Mouse (Mus musculus): Measurements from ENCODE around the gene Pnliprp2. TPM values are rescaled to one million over a fixed set of nuclear protein-coding genes. Genes with fewer than 3 reads are reported as not detected.

Gene Pnliprp2
- total RNA-seq (2021) = not detected
- long read RNA-seq, experiment 1 = 0 reads
- long read RNA-seq, experiment 2 = 0 reads

GRCm38 (mm10) chr19:58759423-58759822 is at the start of gene Pnliprp2:
Gene Pnliprp2, plus strand, starts transcription at chr19:58759719.
- DNase-seq = peak; percentile 33

DNA sequence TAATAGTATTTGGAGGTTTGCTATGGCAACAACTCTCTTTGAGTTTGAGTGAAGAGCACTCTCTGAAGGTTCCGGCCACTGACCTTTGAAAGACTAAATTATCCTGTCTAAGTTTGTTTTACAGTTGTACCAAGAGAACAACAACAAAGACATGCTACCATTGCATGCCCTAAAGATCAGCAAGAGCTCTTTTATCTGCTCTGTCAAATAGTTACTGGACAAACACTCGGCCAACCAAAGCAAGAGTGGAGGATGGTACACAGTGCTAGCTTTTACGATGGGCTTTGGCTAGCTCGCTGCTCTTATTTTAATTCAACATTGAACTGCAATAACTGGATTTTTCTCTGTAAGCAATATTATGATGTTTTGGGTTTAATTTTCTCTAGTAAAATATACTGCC is 41.6 kb upstream of the Pnliprp2 start:
- DNase-seq = no peak

DNA sequence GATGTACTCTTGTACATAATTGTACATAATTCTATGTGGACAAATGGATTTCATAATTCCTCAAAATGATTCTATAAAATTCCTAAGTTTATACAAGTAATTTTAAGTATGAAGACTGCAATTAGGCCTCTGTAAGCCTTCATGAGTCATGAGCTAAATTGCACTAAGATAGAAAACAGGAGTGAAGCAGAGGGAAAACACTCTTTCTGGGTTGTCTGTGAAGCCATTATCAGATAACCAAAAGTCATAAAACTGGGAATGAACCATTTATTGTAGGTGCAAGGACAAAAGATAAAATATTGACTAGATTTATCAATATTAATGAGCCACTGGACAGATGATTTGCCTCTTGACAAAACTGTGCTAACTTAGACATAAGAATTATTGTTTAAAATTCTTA is 39.1 kb upstream of the Pnliprp2 start:
- no peak for DNase-seq

- no peak for DNase-seq
These were observed 33.0 kb upstream of the Pnliprp2 start for GRCm38 (mm10) chr19:58726551-58726950.

DNA sequence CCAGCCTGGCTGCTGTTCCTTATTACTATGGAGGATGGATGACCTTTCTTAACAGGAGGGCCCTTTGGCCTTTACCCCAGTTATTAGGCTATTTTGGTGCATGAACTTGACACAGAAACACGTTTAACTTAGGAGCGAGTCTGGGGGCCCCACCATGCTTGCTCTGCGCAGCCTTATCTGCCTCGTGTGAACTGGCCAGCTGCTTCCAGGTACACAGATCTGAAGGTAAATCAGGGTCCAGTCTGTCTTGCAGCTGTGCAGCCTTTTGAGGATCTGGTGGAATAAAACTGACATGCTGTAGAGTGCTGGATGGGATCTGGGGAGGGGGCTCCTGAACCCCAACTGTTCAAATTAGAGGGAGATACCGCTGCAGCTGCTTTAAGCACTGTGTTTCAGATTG is 31.8 kb upstream of the Pnliprp2 start:
- no peak for DNase-seq

GRCm38 (mm10) chr19:58728445-58729031 is 31.0 kb upstream of the Pnliprp2 start, which contains the start of gene Pnliprp1:
Gene Pnliprp1, plus strand, starts transcription at chr19:58728887.
- DNase-seq = no peak

- no peak for DNase-seq
These were observed 26.3 kb upstream of the Pnliprp2 start for GRCm38 (mm10) chr19:58733216-58733615.

DNA sequence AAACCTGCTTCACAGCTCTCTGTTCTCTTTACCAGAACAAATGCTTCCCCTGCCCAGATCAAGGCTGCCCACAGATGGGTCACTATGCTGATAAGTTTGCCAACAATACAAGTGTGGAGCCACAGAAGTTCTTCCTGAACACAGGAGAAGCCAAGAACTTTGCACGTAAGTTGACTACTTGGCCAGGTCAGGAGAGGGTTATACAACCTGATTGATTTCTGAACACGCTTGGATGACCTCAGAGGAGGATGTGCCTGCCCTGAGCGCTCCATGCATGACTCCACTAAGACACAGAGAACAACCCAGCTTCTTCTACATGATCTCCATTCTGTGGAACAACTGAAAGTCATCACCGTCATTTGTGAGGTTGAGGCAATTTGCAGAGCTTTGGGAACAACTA is 21.4 kb upstream of the Pnliprp2 start:
- DNase-seq = no peak

GRCm38 (mm10) chr19:58741036-58741435 is 18.5 kb upstream of the Pnliprp2 start:
- no peak for DNase-seq

DNA sequence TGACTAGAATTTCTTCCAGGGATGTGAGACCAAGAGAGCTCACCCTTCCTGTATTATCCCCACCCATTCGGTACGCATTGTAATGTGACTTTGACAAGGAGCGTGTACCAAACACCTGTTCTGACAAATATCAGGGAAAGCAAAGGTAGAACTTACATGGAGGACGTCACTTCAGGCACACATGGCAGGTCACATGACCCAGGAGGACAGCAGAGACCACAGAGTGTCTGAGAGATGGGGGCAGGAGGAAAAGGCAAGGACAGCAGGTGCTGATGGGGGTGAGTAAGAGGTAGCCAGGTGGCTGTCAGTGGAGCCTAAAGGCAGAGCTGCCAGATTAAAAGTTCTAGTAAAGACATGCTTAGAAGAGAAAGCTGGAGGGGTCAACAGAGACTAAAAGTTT is 16.8 kb upstream of the Pnliprp2 start:
- no peak for DNase-seq

DNA sequence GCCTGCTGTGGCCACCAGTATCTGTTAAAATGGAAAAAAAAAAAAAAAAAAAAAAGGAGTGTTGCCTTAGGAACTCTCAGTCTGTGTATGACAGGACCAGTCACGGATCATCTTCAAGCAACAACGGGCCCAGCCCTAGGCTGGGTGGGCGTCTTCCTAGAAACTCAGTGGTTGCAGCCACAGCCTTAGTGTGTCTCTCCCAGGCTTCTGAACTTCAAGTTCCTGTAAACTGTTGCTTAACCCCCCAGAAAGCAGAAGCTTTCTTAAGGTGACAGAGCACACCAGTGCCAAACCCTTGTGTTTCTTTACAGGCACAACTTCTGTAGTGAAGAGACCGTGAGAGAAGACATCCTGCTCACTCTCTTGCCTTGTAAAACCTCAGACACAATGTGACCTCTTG is 15.8 kb upstream of the Pnliprp2 start:
- no peak for DNase-seq

DNA sequence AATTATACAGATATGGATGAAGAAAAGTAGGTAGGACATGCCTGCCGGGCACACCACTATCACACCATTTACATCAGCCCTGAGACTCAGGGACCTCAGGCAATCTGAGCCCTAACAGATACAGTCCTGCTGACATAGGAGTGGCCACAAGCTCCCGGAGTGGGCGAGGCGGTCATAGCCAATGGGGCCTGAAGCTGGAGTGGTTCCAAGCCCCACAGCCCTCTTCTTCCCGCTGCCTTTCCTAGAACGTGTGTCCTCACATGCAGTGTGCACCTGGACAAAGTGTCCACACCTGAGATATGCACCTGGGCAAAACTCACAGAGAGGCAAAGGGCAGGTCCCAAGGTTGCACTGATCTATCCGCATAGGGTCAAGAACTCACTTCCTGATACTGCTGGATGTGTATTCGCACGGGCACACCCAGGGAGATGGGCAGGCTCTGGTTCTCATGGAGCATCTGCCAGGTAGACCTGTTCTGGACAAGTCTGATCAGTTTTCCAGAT is 12.0 kb upstream of the Pnliprp2 start:
- DNase-seq = no peak

DNA sequence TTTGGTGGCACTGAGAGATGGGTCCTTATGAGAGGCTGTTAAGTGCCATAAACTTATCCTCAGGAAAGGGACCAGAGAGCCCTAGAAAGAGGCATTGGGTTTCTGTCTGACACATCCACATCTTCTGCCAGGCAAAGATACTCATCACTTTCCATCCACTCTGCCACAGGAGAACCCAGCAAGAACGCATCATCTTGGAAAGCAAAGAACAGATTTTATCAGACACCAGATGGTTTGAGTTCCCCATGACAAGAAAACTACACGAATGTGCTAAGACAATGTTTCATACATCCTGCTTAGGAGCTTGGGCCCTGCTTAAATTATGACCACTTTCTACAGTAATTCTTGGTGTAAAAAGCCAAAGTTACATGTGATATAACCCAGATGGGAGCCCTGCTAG is 8.7 kb upstream of the Pnliprp2 start:
- no peak for DNase-seq

- DNase-seq = no peak
These were observed 8.0 kb upstream of the Pnliprp2 start for GRCm38 (mm10) chr19:58751504-58751903.

DNA sequence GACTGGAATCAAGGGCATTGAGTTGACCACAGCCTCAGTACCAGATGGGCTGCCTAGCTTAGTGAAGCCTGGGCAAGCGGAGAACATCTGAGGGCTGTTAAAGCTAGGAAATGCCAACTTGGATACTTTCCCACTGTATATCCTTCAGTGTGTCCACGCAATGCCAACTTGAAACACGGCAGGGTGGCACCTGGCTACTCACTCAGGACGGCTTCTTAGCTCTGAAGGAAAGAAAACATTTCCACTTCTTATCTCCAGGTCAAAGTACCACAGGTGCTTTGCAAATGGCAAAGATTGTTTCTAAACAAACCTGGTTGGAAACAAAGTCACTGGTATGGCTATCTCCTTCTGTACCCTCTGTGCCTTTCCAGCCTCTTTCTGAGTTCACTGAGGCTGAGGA is 648 bp upstream of the Pnliprp2 start:
- no peak for DNase-seq

GRCm38 (mm10) chr19:58762316-58762715 is 2.8 kb downstream of the Pnliprp2 start:
- DNase-seq = no peak

GRCm38 (mm10) chr19:58762848-58763541 is 3.5 kb downstream of the Pnliprp2 start:
- DNase-seq = peak; percentile 79

GRCm38 (mm10) chr19:58767329-58767728 is 7.8 kb downstream of the Pnliprp2 start:
- DNase-seq = no peak

GRCm38 (mm10) chr19:58776461-58776860 is 16.9 kb downstream of the Pnliprp2 start:
- no peak for DNase-seq

- no peak for DNase-seq
These were observed 22.0 kb downstream of the Pnliprp2 start for GRCm38 (mm10) chr19:58781566-58781965.

GRCm38 (mm10) chr19:58783938-58784337 is 24.4 kb downstream of the Pnliprp2 start:
- peak; percentile 24 for DNase-seq

- peak; percentile 46 for DNase-seq
These were observed 29.7 kb downstream of the Pnliprp2 start for GRCm38 (mm10) chr19:58789194-58789593.

- DNase-seq = no peak
These were observed 34.8 kb downstream of the Pnliprp2 start, which contains the start of gene 1700019N19Rik for GRCm38 (mm10) chr19:58794284-58794683. Gene 1700019N19Rik, minus strand, starts transcription at chr19:58794461.

Data from adrenal gland, postnatal 10 days (tissue).